Mouse (Mus musculus): ENCODE results near the gene Zzef1. TPM values are rescaled to one million over a fixed set of nuclear protein-coding genes. Genes with fewer than 3 reads are reported as not detected.

Gene Zzef1
- polyA plus RNA-seq, 1 experiment from 2014 or later: 8.8 TPM

- ATAC-seq (ENCODE audit: low FRiP score, low TSS enrichment): no peak
- WGBS: 84% methylated on average over 3 of the region's 3 CpGs
Observed at GRCm38 (mm10) chr11:72829869-72830268, 33.8 kb downstream of the Zzef1 start.

DNA sequence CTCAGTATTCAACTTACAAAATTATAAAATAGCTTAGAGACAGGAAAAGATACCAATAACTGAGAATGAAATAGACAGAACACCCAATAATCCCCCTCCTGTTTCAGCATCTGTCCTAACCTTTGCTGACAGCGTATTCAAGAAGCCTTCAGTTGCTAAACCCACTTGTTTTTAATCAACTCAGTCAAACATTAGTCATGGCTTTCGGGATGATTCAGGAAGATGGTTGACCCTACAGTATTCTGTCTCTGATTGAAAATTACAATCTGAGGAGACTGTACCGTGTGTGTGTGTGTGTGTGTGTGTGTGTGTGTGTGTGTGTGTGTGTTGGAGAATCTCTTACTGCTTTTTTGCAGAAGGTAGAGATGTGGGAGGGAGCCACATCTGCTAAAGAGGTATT, 46.7 kb downstream of the Zzef1 start:
- Histone ChIP-seq H3K9ac (replicated peaks; ENCODE audit: low read length) (no peak overlapping the region), H3K27ac (ENCODE audit: low read length) (no peak overlapping the region), H3K4me3 (ENCODE audit: low read length) (no peak overlapping the region), H3K36me3 (ENCODE audit: insufficient read depth, low read length) (peaks cover 12% of the 10 kb centered on the region; the same call in 1 of the 2 replicates), H3K4me1 (ENCODE audit: insufficient read depth, low read length) (no peaks in the 10 kb centered on the region), H3K27me3 (ENCODE audit: insufficient read depth, low read length) (no peaks in the 10 kb centered on the region), H3K9me3 (ENCODE audit: low read length) (no peaks in the 10 kb centered on the region), H3K4me2 (replicated peaks; ENCODE audit: low read depth, low read length) (no peak overlapping the region)
- WGBS: 87% methylated on average over 3 of the region's 3 CpGs
- no peak for ATAC-seq (ENCODE audit: low FRiP score, low TSS enrichment)

More at GRCm38 (mm10) chr11:72829869-72830268, 33.8 kb downstream of the Zzef1 start:
- H3K36me3 ChIP-seq (ENCODE audit: insufficient read depth, low read length): peaks cover 44% of the 10 kb centered on the region; the same call in 1 of the 2 replicates
- no peaks in the 10 kb centered on the region for H3K27me3 ChIP-seq (ENCODE audit: insufficient read depth, low read length)
- H3K4me2 ChIP-seq (replicated peaks; ENCODE audit: low read depth, low read length): no peak overlapping the region
- no peak overlapping the region for H3K9ac ChIP-seq (replicated peaks; ENCODE audit: low read length)
- H3K9me3 ChIP-seq (ENCODE audit: low read length): no peaks in the 10 kb centered on the region
- H3K27ac ChIP-seq (ENCODE audit: low read length): no peak overlapping the region
- H3K4me3 ChIP-seq (ENCODE audit: low read length): no peak overlapping the region
- H3K4me1 ChIP-seq (ENCODE audit: insufficient read depth, low read length): no peaks in the 10 kb centered on the region

- H3K27me3 ChIP-seq (ENCODE audit: insufficient read depth, low read length): no peaks in the 10 kb centered on the region
- no peak overlapping the region for H3K27ac ChIP-seq (ENCODE audit: low read length)
- H3K4me1 ChIP-seq (ENCODE audit: insufficient read depth, low read length): no peaks in the 10 kb centered on the region
- ATAC-seq (ENCODE audit: low FRiP score, low TSS enrichment): no peak
- H3K4me3 ChIP-seq (ENCODE audit: low read length): no peak overlapping the region
- H3K36me3 ChIP-seq (ENCODE audit: insufficient read depth, low read length): peaks cover 18% of the 10 kb centered on the region
- no peaks in the 10 kb centered on the region for H3K9me3 ChIP-seq (ENCODE audit: low read length)
- no peak overlapping the region for H3K4me2 ChIP-seq (replicated peaks; ENCODE audit: low read depth, low read length)
- no peak overlapping the region for H3K9ac ChIP-seq (replicated peaks; ENCODE audit: low read length)
Observed at GRCm38 (mm10) chr11:72843576-72843975, 47.5 kb downstream of the Zzef1 start.

DNA sequence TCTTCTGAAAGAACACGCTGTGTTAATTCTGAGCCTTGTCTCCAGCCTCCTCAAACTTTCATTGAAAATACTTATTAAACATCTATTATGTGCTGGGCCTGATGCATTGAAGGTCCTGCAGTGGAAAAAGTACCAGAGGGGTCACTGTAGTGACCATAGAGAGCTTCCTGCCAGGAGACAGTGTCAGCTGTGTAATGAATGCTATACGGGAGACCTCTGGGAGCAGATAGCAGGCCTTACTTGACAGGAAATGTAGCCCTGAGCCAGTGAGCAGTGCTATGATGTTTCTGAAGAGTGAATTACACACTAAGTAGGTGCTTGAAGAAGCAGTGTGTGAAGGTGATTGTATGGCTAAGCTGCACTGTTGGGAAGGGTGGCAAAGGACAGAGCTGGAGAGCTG, 49.5 kb downstream of the Zzef1 start:
- Histone ChIP-seq H3K4me2 (replicated peaks; ENCODE audit: low read depth, low read length) (no peak overlapping the region), H3K9me3 (ENCODE audit: low read length) (no peaks in the 10 kb centered on the region), H3K9ac (replicated peaks; ENCODE audit: low read length) (no peak overlapping the region), H3K27me3 (ENCODE audit: insufficient read depth, low read length) (no peaks in the 10 kb centered on the region), H3K36me3 (ENCODE audit: insufficient read depth, low read length) (peaks cover 21% of the 10 kb centered on the region), H3K4me3 (ENCODE audit: low read length) (no peak overlapping the region), H3K27ac (ENCODE audit: low read length) (no peak overlapping the region), H3K4me1 (ENCODE audit: insufficient read depth, low read length) (no peaks in the 10 kb centered on the region)
- WGBS: 85% methylated on average over 2 of the region's 2 CpGs
- no peak for ATAC-seq (ENCODE audit: low FRiP score, low TSS enrichment)

DNA sequence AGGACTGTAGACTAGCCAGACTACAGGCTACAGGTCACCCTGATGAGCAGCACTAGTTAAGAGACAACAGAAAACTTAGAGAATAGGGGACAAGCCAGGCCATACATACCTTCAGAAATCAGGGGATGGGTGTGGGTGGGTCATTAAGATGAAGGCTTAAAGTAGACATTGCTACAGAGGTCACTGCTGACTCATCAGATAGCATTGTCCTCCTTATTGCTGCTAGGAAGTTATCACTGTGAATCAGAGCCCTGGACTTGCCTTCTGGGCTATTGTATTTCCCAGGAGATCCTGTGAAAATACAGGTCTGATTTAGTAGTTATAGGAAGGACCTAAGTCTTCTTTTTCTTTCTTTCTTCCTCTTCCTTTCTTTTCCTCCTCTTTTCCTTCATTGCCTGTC, 50.7 kb downstream of the Zzef1 start:
- Histone ChIP-seq H3K4me1 (ENCODE audit: insufficient read depth, low read length) (no peaks in the 10 kb centered on the region), H3K9me3 (ENCODE audit: low read length) (no peaks in the 10 kb centered on the region), H3K27ac (ENCODE audit: low read length) (no peak overlapping the region), H3K9ac (replicated peaks; ENCODE audit: low read length) (no peak overlapping the region), H3K27me3 (ENCODE audit: insufficient read depth, low read length) (no peaks in the 10 kb centered on the region), H3K4me2 (replicated peaks; ENCODE audit: low read depth, low read length) (no peak overlapping the region), H3K4me3 (ENCODE audit: low read length) (no peak overlapping the region), H3K36me3 (ENCODE audit: insufficient read depth, low read length) (peaks cover 21% of the 10 kb centered on the region)
- ATAC-seq (ENCODE audit: low FRiP score, low TSS enrichment): no peak

DNA sequence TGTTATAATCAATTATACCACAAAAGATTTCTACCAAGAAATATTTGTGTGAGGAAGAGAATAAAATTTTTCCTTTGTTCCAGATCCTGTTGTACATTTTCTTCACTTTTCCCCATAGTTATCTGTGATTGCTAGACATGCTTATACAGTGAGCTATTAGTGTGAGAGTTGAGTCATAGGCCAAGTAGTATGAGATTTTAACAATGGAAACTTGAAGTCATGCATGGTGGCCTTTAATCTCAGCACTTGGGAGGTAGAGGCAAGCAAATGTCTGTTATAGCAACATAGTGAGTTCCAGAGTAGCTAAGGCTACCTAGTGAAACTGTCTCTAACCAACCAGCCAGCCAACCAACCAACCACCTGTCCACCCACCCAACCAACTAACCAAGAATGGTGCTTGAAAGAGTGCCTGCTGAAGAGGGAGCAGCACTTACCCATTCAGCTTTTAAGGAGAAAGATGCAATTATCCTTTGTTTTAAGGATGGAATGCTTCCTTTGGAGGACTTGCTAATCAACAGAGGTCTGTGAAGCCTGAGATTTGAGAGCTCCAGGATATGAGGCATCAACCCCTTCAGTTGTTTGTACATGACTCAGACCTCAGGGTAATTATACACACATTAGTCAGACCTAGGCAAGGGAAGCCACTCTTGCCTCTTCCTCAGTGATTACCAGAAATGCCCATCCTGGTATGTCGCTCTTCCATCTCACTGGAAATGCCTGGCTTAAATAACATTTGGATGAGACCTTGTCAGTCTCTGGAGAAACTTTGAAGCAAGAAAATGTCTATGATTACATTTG, 52.0 kb downstream of the Zzef1 start:
- H3K9ac ChIP-seq (replicated peaks; ENCODE audit: low read length): no peak overlapping the region
- H3K4me2 ChIP-seq (replicated peaks; ENCODE audit: low read depth, low read length): no peak overlapping the region
- WGBS: 89% methylated on average over 1 of the region's 1 CpGs
- no peaks in the 10 kb centered on the region for H3K27me3 ChIP-seq (ENCODE audit: insufficient read depth, low read length)
- H3K9me3 ChIP-seq (ENCODE audit: low read length): no peaks in the 10 kb centered on the region
- no peak for ATAC-seq (ENCODE audit: low FRiP score, low TSS enrichment)
- peaks cover 24% of the 10 kb centered on the region for H3K36me3 ChIP-seq (ENCODE audit: insufficient read depth, low read length)
- H3K4me1 ChIP-seq (ENCODE audit: insufficient read depth, low read length): no peaks in the 10 kb centered on the region
- H3K4me3 ChIP-seq (ENCODE audit: low read length): no peak overlapping the region
- no peak overlapping the region for H3K27ac ChIP-seq (ENCODE audit: low read length)

DNA sequence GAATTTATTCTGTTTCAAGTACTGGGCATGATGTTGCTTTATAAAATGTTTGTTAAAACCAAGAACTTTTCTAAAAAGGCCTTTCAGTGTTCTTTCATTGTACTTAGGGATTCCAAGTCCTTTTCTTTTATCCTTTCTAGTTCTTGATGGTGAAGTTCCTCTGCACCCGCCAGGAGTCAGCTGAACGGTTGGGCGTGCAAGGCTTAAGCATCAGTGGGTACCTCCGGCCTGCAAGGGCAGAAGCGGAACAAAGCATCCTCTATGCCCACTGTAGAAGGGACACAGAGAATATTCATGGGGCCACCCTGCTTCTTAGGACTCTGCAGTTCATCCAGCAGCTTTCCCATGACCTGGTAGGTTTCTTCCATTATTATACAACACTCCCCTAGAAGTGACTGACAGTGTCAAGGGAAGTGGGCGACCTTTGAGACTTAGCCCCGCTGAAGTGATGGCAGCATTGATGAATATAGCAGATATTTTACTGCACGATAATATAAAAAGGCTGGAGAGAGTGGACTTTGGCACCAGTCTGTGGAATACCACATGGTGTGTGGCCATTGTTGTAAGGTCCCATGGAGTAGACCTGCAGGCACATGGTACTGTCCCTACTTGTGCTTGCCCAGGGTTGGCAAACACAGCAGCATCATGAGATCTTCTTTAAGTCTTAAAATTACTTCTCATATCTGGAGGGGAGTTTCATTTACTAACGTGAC, 54.5 kb downstream of the Zzef1 start:
- H3K27ac ChIP-seq (ENCODE audit: low read length): no peak overlapping the region
- no peak for ATAC-seq (ENCODE audit: low FRiP score, low TSS enrichment)
- H3K4me3 ChIP-seq (ENCODE audit: low read length): no peak overlapping the region
- no peak overlapping the region for H3K4me2 ChIP-seq (replicated peaks; ENCODE audit: low read depth, low read length)
- no peak overlapping the region for H3K9ac ChIP-seq (replicated peaks; ENCODE audit: low read length)
- H3K9me3 ChIP-seq (ENCODE audit: low read length): no peaks in the 10 kb centered on the region
- H3K36me3 ChIP-seq (ENCODE audit: insufficient read depth, low read length): peaks cover 30% of the 10 kb centered on the region
- 90% methylated on average over 9 of the region's 9 CpGs for WGBS
- no peaks in the 10 kb centered on the region for H3K4me1 ChIP-seq (ENCODE audit: insufficient read depth, low read length)
- H3K27me3 ChIP-seq (ENCODE audit: insufficient read depth, low read length): no peaks in the 10 kb centered on the region

DNA sequence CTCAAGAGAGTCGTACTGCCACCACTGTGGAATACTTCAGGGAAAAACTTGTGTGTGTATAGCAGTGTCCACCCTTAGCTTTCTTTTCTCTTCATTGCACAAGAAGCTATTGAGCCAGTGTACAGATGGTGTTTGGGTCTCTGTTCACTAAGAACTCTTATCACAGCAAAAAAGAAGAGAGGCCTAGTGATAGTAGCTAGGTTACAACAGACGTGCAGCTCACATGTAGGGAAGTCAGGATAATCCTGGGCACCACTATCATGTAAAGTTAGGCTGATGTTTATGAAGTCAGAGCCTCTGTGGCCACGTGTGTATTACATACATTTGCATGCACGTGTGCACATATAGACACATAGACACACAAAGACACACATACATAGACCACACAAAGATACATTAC, 55.2 kb downstream of the Zzef1 start:
- H3K27me3 ChIP-seq (ENCODE audit: insufficient read depth, low read length): no peaks in the 10 kb centered on the region
- no peaks in the 10 kb centered on the region for H3K4me1 ChIP-seq (ENCODE audit: insufficient read depth, low read length)
- H3K4me3 ChIP-seq (ENCODE audit: low read length): no peak overlapping the region
- ATAC-seq (ENCODE audit: low FRiP score, low TSS enrichment): no peak
- WGBS: 90% methylated on average over 4 of the region's 4 CpGs
- no peak overlapping the region for H3K27ac ChIP-seq (ENCODE audit: low read length)
- no peak overlapping the region for H3K4me2 ChIP-seq (replicated peaks; ENCODE audit: low read depth, low read length)
- no peaks in the 10 kb centered on the region for H3K9me3 ChIP-seq (ENCODE audit: low read length)
- peaks cover 30% of the 10 kb centered on the region for H3K36me3 ChIP-seq (ENCODE audit: insufficient read depth, low read length)
- H3K9ac ChIP-seq (replicated peaks; ENCODE audit: low read length): no peak overlapping the region

GRCm38 (mm10) chr11:72852122-72852521, 56.1 kb downstream of the Zzef1 start:
- 97% methylated on average over 1 of the region's 1 CpGs for WGBS
- H3K4me1 ChIP-seq (ENCODE audit: insufficient read depth, low read length): no peaks in the 10 kb centered on the region
- peaks cover 33% of the 10 kb centered on the region for H3K36me3 ChIP-seq (ENCODE audit: insufficient read depth, low read length)
- H3K9me3 ChIP-seq (ENCODE audit: low read length): no peaks in the 10 kb centered on the region
- H3K9ac ChIP-seq (replicated peaks; ENCODE audit: low read length): no peak overlapping the region
- H3K4me3 ChIP-seq (ENCODE audit: low read length): no peak overlapping the region
- no peak overlapping the region for H3K4me2 ChIP-seq (replicated peaks; ENCODE audit: low read depth, low read length)
- ATAC-seq (ENCODE audit: low FRiP score, low TSS enrichment): no peak
- no peak overlapping the region for H3K27ac ChIP-seq (ENCODE audit: low read length)
- H3K27me3 ChIP-seq (ENCODE audit: insufficient read depth, low read length): no peaks in the 10 kb centered on the region

- no peaks in the 10 kb centered on the region for H3K4me1 ChIP-seq (ENCODE audit: insufficient read depth, low read length)
- H3K4me2 ChIP-seq (replicated peaks; ENCODE audit: low read depth, low read length): no peak overlapping the region
- peaks cover 31% of the 10 kb centered on the region for H3K36me3 ChIP-seq (ENCODE audit: insufficient read depth, low read length)
- H3K9ac ChIP-seq (replicated peaks; ENCODE audit: low read length): no peak overlapping the region
- no peak overlapping the region for H3K27ac ChIP-seq (ENCODE audit: low read length)
- 87% methylated on average over 4 of the region's 4 CpGs for WGBS
- H3K9me3 ChIP-seq (ENCODE audit: low read length): no peaks in the 10 kb centered on the region
- H3K4me3 ChIP-seq (ENCODE audit: low read length): no peak overlapping the region
- no peak for ATAC-seq (ENCODE audit: low FRiP score, low TSS enrichment)
- no peaks in the 10 kb centered on the region for H3K27me3 ChIP-seq (ENCODE audit: insufficient read depth, low read length)
Observed at GRCm38 (mm10) chr11:72853086-72853485, 57.1 kb downstream of the Zzef1 start.
